Mouse (Mus musculus) cerebellum, postnatal 10 days (tissue): ENCODE measurements around the gene Nes.

Experiments
- DNase-seq, 2 experiments: peaks; one replicate each; pipeline ENCODE4 v3.0.0; 2021; ENCODE audit warnings: mixed read lengths in 2 of 2

Nes gene

DNA sequence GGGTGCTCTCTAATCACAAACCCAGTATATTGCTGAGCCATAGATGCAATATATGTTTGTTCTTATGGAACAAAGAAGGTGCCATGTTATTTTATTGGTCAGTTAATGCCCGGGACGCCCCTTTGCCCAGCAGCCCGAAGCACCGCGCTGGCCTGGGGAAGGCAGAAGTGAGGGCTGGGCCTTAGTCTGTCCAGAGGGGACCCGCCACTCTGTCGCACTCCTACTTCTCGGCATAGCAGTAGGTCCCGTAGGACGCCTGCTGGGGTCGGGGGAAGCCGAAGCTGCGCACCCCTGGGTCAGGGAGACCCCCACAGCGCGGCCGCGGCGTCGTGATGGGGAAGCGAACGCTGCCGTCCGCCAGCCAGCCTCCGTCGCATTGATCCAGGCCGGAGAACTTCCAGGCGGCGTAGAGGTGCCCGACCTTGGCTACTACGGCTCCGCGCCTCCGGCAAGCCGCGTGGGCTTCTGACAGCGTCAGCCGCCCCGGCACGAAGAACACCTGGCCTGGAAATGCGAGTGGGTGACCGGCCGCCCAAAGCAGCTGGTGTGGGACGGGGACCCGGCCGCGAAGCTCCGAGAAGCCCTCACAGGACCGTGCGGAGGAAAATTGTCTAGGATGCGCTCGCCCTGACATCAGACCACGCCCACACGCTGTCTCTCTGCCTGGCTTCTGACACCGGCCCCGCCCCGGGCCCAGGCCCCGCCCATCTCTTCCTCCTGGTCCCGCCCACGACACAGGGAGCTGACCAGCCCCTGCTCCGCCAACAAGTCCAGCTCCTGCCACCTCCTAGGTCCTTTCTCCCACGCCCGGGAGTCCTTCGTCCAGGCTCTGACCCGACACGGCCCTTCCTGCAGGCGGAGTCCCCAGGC, 51.7 kb downstream of the Nes start:
- peak; percentile 92 to 96 for DNase-seq

DNA sequence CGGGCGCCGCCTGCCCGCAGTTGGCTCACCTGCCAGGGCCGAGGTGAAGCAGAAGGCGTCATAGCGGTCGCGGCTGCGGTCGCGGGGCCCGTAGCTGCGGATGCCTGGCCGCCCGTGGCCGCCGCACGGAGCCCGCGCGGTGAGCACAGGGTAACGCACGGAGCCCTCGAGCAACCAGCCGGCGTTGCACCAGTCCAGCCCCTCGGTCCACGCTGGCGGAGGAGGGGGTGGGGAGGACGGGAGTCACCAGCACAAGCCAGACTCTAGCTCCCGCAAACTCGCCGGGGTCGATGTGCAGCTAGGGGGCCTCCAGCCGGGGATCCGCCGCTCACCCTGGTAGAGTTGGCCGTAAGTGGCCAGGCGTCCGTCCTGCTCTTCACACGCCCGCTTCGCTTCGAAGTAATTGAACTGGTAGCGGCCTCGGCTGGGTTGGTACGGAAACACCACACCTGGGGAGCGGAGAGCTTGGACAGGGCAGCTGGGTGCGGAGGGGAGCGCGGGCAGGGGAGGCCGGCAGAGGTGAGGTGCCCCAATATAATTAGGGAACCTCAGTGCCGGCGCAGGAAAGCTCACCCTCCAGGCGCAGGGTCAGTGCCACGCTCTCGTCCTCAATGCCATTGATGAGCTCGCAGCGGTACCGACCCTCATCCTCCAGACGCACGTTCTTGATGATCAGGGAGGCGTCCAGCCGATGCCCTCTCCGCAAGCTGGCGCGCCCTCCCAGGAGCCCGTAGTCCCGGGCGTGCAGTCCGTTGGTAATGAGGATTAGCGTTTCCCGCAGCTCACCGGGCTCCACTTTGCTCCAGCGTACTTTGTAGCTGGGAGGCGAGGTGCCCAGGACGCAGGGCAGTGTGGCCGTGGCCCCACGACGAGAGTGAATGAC, 52.6 kb downstream of the Nes start:
- DNase-seq, result peak; percentile 15 to 32

DNA sequence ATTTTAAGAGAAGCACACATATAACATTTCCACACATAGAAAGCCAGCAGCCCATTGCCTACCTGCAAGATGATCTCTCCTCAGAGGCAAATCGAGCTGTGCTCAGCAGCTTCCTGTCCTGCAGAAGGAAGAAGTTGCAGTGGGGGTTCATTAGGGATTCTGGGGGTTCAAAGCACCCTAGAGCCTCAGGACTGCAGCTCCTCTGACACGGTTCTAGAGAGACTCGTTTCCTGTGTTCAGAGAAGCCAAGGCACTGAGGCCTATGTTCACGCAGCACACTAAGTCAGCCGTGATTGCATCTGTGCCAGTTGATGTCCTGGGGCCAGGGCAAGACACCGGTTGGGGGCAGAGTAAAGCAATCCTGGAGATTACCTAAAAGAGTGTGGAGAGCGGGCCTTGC, 55.9 kb downstream of the Nes start:
- DNase-seq, result no peak

DNA sequence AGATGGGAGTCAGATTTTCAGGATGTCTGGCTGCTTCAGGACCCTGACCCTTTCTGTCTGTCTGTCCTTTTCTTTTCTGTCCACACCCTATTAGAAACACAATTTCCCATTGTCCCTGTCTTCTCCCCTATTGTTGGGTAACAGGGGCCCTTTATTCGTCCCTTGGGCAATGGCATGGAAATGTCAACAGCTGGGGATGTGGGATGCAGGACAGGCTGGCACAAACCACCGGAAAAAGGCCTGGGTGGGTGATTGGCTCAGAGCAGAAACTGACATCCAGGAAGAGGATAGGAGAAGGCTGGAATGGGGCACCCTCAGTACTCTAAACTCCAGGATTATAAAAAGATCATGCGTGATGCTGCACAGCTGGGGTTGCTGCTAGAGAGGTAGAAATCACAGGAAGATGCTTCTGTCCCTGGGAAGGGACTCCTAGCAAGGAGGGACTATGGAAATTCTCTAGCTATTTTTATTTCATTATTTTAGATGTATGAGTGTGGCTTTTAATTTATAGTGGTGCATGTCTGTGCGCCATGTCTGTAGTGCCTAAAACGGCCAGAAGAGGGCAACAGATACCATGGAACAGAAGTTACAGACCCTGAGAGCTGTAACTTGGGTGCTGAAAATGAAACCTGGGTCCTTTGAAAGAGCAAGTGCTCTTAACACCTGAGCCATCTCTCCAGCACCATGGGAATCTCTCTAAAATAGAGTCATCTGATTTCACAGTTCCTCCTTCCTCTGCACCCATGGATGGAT, 56.7 kb downstream of the Nes start, which contains the start of gene Hapln2:
Hapln2 (minus strand) TSS at position 150 of the 753 bp plus-strand sequence.
- DNase-seq, result peak; percentile 18 to 22
